10 mouse cellular contexts compared by ENCODE assay signal in the genomic region with DNA sequence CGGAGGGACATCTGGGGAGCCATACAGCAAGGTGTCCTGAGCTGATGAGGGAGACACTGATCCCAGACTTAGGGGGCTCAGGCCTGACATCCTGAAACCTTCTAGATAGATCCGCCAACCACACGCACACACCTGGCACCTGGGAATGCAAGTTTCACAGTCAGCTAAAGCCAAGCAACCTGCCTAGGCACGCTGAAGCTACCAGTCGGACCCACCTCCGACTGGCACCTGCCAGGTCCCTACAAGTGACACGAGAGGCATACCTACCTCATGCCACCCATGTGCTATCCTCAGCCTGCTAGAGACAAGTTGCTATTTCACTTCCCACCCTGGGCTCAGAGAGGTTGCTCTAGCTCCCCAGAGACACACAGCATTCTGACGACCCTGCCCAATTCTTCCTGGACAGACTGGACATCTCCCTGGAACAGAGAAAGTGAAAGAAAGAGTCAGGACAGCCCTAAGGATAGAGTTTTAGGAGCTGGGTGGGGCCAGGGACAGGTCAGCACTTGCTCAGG. TPM values are rescaled to one million over a fixed set of nuclear protein-coding genes. Genes with fewer than 3 reads are reported as not detected.
DNase-seq lines count a peak whose midpoint lies in the region; ATAC-seq and TF ChIP-seq lines count a peak whose summit lies in the region.
"Had no signal": no experiment of that assay in that cellular context is flagged by ENCODE, and none has a peak within 500 bp of the region (broad histone marks: within the 10 kb centered on the region; RNA-seq: fewer than 3 reads in every experiment).

No protein-coding gene starts in this region.

- intact Hi-C loops in gastrocnemius, postnatal 14 days (cut with DNase I; ENCODE audit: low total_unique reads): no loop called here

- peaks cover 12% of the 10 kb centered on the region for H3K4me1 ChIP-seq in liver, adult 2 months (ENCODE audit: control insufficient read depth, insufficient read depth, low read length)
- peaks cover 43% of the 10 kb centered on the region for H3K4me1 ChIP-seq in embryonic facial prominence, embryonic 13.5 days
- peaks cover 44% of the 10 kb centered on the region for H3K4me1 ChIP-seq in intestine, embryonic 15.5 days (replicated peaks)
- H3K4me1 ChIP-seq in neural tube, embryonic 13.5 days (replicated peaks): peaks cover 40% of the 10 kb centered on the region

- H3K27ac ChIP-seq in liver, adult 2 months (replicated peaks; ENCODE audit: insufficient read depth, low read depth, low read length): no peak overlapping the region; the same call in 1 of the 2 replicates
- H3K27ac ChIP-seq in embryonic facial prominence, embryonic 13.5 days: peak overlapping the region; percentile 98
- H3K27ac ChIP-seq in intestine, embryonic 15.5 days: peak overlapping the region; percentile 96
- no peak overlapping the region for H3K27ac ChIP-seq in neural tube, embryonic 13.5 days (replicated peaks)

- H3K36me3 ChIP-seq in liver, adult 2 months (ENCODE audit: control insufficient read depth, insufficient read depth, low read length): no peaks in the 10 kb centered on the region
- peaks cover 37% of the 10 kb centered on the region for H3K36me3 ChIP-seq in embryonic facial prominence, embryonic 13.5 days
- H3K36me3 ChIP-seq in intestine, embryonic 15.5 days: peaks cover 31% of the 10 kb centered on the region
- peaks cover 2% of the 10 kb centered on the region; the same call in 1 of the 2 replicates for H3K36me3 ChIP-seq in neural tube, embryonic 13.5 days

- peaks cover 7% of the 10 kb centered on the region; the same call in 1 of the 2 replicates for H3K9me3 ChIP-seq in embryonic facial prominence, embryonic 13.5 days
- H3K9me3 ChIP-seq in intestine, embryonic 15.5 days: no peaks in the 10 kb centered on the region
- peaks cover 3% of the 10 kb centered on the region; the same call in 1 of the 2 replicates for H3K9me3 ChIP-seq in neural tube, embryonic 13.5 days

- 45% methylated on average over 8 of the region's 8 CpGs for WGBS in liver, adult 2 months
- WGBS in embryonic facial prominence, embryonic 13.5 days: 22% methylated on average over 8 of the region's 8 CpGs
- WGBS in intestine, embryonic 15.5 days: 30% methylated on average over 8 of the region's 8 CpGs
- WGBS in neural tube, embryonic 13.5 days: 39% methylated on average over 8 of the region's 8 CpGs

- no peak for ATAC-seq in embryonic facial prominence, embryonic 13.5 days (ENCODE audit: insufficient number of reproducible peaks, insufficient read depth, low FRiP score, low TSS enrichment, low read depth)
- no peak for ATAC-seq in intestine, embryonic 15.5 days
- no peak for ATAC-seq in neural tube, embryonic 13.5 days (ENCODE audit: low read depth)

- peak overlapping the region; percentile 10 for H3K9ac ChIP-seq in liver, adult 2 months (ENCODE audit: low read depth, low read length)
- H3K9ac ChIP-seq in embryonic facial prominence, embryonic 13.5 days: peak overlapping the region; percentile 92
- peak overlapping the region; percentile 84 for H3K9ac ChIP-seq in intestine, embryonic 15.5 days
- H3K9ac ChIP-seq in neural tube, embryonic 13.5 days: peak overlapping the region; percentile 67

- no peak for DNase-seq in liver, adult 2 months (ENCODE audit: extremely low read depth, low read depth, low spot score)
- no peak for DNase-seq in liver
- DNase-seq in gastrocnemius, postnatal 14 days: no peak
- no peak for DNase-seq in spleen, adult 18-20 months
- no peak for DNase-seq in ovary, adult 18-20 months (ENCODE audit: low spot score)
- DNase-seq: kidney, adult 8-10 months had no signal

- no peak for TF ChIP-seq POLR2A in liver, adult 2 months (IDR thresholded peaks at IDR 0.05; ENCODE audit: extremely low read depth, insufficient read depth, low read length)

- peak overlapping the region; percentile 62 for H3K4me3 ChIP-seq in liver, adult 2 months (ENCODE audit: insufficient read depth, low read depth, low read length)
- H3K4me3 ChIP-seq in embryonic facial prominence, embryonic 13.5 days: peak overlapping the region; percentile 78
- H3K4me3 ChIP-seq in intestine, embryonic 15.5 days (replicated peaks): peak overlapping the region; percentile 69
- H3K4me3 ChIP-seq in neural tube, embryonic 13.5 days: peak overlapping the region; percentile 45

- H3K27me3 ChIP-seq in liver, adult 2 months (ENCODE audit: control insufficient read depth, insufficient read depth, low read length): 0 out of 2 replicates have a peak, but pooled peaks cover 2% of the 10 kb centered on the region
- no peaks in the 10 kb centered on the region for H3K27me3 ChIP-seq in embryonic facial prominence, embryonic 13.5 days
- H3K27me3 ChIP-seq in intestine, embryonic 15.5 days (replicated peaks): no peaks in the 10 kb centered on the region
- H3K27me3 ChIP-seq in neural tube, embryonic 13.5 days: peaks cover 44% of the 10 kb centered on the region

- peak overlapping the region; percentile 93 for H3K4me2 ChIP-seq in embryonic facial prominence, embryonic 13.5 days
- H3K4me2 ChIP-seq in intestine, embryonic 15.5 days (replicated peaks): peak overlapping the region; percentile 89
- peak overlapping the region; percentile 80 for H3K4me2 ChIP-seq in neural tube, embryonic 13.5 days

- no peak for TF ChIP-seq CTCF in liver, adult 2 months (IDR thresholded peaks at IDR 0.05; ENCODE audit: low read depth, low read length)

- no peaks in the 10 kb centered on the region for H3K79me2 ChIP-seq in liver, adult 2 months (ENCODE audit: control insufficient read depth, insufficient read depth, low read length)

RNA-seq across cellular contexts. Expression of gene Cnn2, which starts 0.9 kb away (rescaled TPM):
- 5.2 and 6.4 TPM in 2 replicates for total RNA-seq in liver, adult 2 months (2014; rRNA removed)
- 6.9 and 9.8 TPM in 2 replicates for polyA plus RNA-seq in liver, adult 2 months (2012; rRNA removed)
- 298 and 319 TPM in 2 replicates for polyA plus RNA-seq in embryonic facial prominence, embryonic 13.5 days (2015; fragmentation: Nextera tagmentation; extraction: Ambion mirVana)
- 239 and 242 TPM in 2 replicates for polyA plus RNA-seq in intestine, embryonic 15.5 days (2015; fragmentation: Nextera tagmentation; extraction: Ambion mirVana)
- 55.6 and 56.2 TPM in 2 replicates for polyA plus RNA-seq in neural tube, embryonic 13.5 days (2015; fragmentation: Nextera tagmentation; extraction: Ambion mirVana)
- total RNA-seq in gastrocnemius, postnatal 14 days (2021): 10 to 100 TPM; 19.2 to 24.8 TPM

RNA-seq across cellular contexts. Expression of gene Tmem259, which starts 5.2 kb away (rescaled TPM):
- total RNA-seq in liver, adult 2 months (2014; rRNA removed): 35.7 and 51.7 TPM in 2 replicates
- polyA plus RNA-seq in liver, adult 2 months (2012; rRNA removed): 223 and 259 TPM in 2 replicates
- 15.4 and 17.0 TPM in 2 replicates for polyA plus RNA-seq in embryonic facial prominence, embryonic 13.5 days (2015; fragmentation: Nextera tagmentation; extraction: Ambion mirVana)
- 18.1 and 19.6 TPM in 2 replicates for polyA plus RNA-seq in intestine, embryonic 15.5 days (2015; fragmentation: Nextera tagmentation; extraction: Ambion mirVana)
- 21.0 and 21.4 TPM in 2 replicates for polyA plus RNA-seq in neural tube, embryonic 13.5 days (2015; fragmentation: Nextera tagmentation; extraction: Ambion mirVana)
- total RNA-seq in gastrocnemius, postnatal 14 days (2021): 10 to 100 TPM; 76.2 to 84.5 TPM

RNA-seq across cellular contexts. Expression of gene Abca7, which starts 7.0 kb away (rescaled TPM):
- total RNA-seq in liver, adult 2 months (2014; rRNA removed): 1.4 and 1.9 TPM in 2 replicates
- 3.2 and 3.4 TPM in 2 replicates for polyA plus RNA-seq in liver, adult 2 months (2012; rRNA removed)
- 2.2 and 2.6 TPM in 2 replicates for polyA plus RNA-seq in embryonic facial prominence, embryonic 13.5 days (2015; fragmentation: Nextera tagmentation; extraction: Ambion mirVana)
- polyA plus RNA-seq in intestine, embryonic 15.5 days (2015; fragmentation: Nextera tagmentation; extraction: Ambion mirVana): 3.0 and 3.7 TPM in 2 replicates
- polyA plus RNA-seq in neural tube, embryonic 13.5 days (2015; fragmentation: Nextera tagmentation; extraction: Ambion mirVana): 7.7 and 8.1 TPM in 2 replicates
- 1 to 10 TPM; 4.2 TPM for total RNA-seq in gastrocnemius, postnatal 14 days (2021)

RNA-seq across cellular contexts. Expression of gene Grin3b, which starts 18.8 kb away (rescaled TPM):
- 0.18 TPM in 1 of 2 replicates, not detected in the other for total RNA-seq in liver, adult 2 months (2014; rRNA removed)
- 0.45 TPM in 2 replicates for polyA plus RNA-seq in liver, adult 2 months (2012; rRNA removed)
- 0.52 and 0.83 TPM in 2 replicates for polyA plus RNA-seq in embryonic facial prominence, embryonic 13.5 days (2015; fragmentation: Nextera tagmentation; extraction: Ambion mirVana)
- polyA plus RNA-seq in intestine, embryonic 15.5 days (2015; fragmentation: Nextera tagmentation; extraction: Ambion mirVana): 0.11 TPM in 2 replicates
- 0.58 and 0.61 TPM in 2 replicates for polyA plus RNA-seq in neural tube, embryonic 13.5 days (2015; fragmentation: Nextera tagmentation; extraction: Ambion mirVana)
- total RNA-seq in gastrocnemius, postnatal 14 days (2021): under 1 TPM; 0.11 to 0.25 TPM
- total RNA-seq: adrenal gland, postnatal 14 days had no signal

RNA-seq across cellular contexts. Expression of gene Arhgap45, which starts 27.1 kb away (rescaled TPM):
- 4.5 and 4.6 TPM in 2 replicates for total RNA-seq in liver, adult 2 months (2014; rRNA removed)
- polyA plus RNA-seq in liver, adult 2 months (2012; rRNA removed): 7.7 and 10.9 TPM in 2 replicates
- 3.9 and 4.6 TPM in 2 replicates for polyA plus RNA-seq in embryonic facial prominence, embryonic 13.5 days (2015; fragmentation: Nextera tagmentation; extraction: Ambion mirVana)
- polyA plus RNA-seq in intestine, embryonic 15.5 days (2015; fragmentation: Nextera tagmentation; extraction: Ambion mirVana): 6.3 and 6.5 TPM in 2 replicates
- polyA plus RNA-seq in neural tube, embryonic 13.5 days (2015; fragmentation: Nextera tagmentation; extraction: Ambion mirVana): 2.4 and 2.9 TPM in 2 replicates
- 1 to 10 TPM; 1.7 to 1.9 TPM for total RNA-seq in gastrocnemius, postnatal 14 days (2021)

Comparison
In these comparisons a context has a peak if more than half of its experiments do, and no peak if none do; other contexts are left out.
1. H3K27ac ChIP-seq: peak in embryonic facial prominence, embryonic 13.5 days (single experiment) and intestine, embryonic 15.5 days (single experiment); none in liver, adult 2 months (single experiment) and neural tube, embryonic 13.5 days (single experiment).
2. H3K9ac ChIP-seq: peak in every context shown above with its lines; median percentile 92 in embryonic facial prominence, embryonic 13.5 days; 84 in intestine, embryonic 15.5 days; 67 in neural tube, embryonic 13.5 days; 10 in liver, adult 2 months.
3. Peak in every context shown above with its lines, with median percentiles within 50 percentile points of each other: H3K4me3 ChIP-seq and H3K4me2 ChIP-seq.